Mouse (Mus musculus): Measurements from ENCODE around the gene Pcdh19. TPM values are rescaled to one million over a fixed set of nuclear protein-coding genes. Genes with fewer than 3 reads are reported as not detected.

The Pcdh19 gene
- polyA plus RNA-seq (2017; shearing (Covaris generic)): not detected

DNA sequence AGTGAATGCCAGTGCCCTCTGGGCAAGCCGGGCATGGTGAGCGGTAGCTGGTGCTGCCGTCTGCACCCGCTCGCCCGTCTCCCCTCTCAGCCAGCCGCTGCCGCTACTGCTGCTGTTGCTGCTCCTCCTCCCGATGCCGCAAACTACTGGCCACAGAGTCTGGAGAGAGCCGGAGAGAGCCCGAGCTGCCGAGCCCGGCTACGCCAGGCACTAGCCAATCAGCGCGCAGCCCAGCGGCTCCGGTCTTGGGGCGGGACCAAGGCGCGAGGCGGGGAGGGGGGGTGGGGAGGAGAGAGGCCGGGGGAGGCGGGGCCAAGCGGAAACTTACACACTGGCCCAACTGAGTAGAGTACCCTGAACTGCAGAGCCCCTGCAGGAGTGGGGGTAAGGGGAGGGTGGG is at the start of gene Pcdh19:
Gene Pcdh19, minus strand, starts transcription at position 148 of the 400 bp plus-strand sequence.

Other genes starting within 250 kb of the Pcdh19 start
- gene Tnmd, start 162.0 kb upstream of the Pcdh19 start, polyA plus RNA-seq (2017; shearing (Covaris generic)): not detected
- gene Tspan6, start 209.4 kb upstream of the Pcdh19 start, polyA plus RNA-seq (2017; shearing (Covaris generic)): 8.6 TPM
- gene Srpx2, start 219.4 kb upstream of the Pcdh19 start, polyA plus RNA-seq (2017; shearing (Covaris generic)): not detected

Data from CD4-positive, CD25-positive, alpha-beta regulatory T cell (primary cell).